Mouse (Mus musculus) heart, postnatal 14 days (tissue): ENCODE data around the gene Bag3. TPM values are rescaled to one million over a fixed set of nuclear protein-coding genes. Genes with fewer than 3 reads are reported as not detected.

Experiments
- DNase-seq, 2 experiments: peaks; one replicate each; pipeline ENCODE4 v3.0.0; 2021 to 2022
- intact Hi-C: fragments of 180-260 bp; cut with DNase I; formaldehyde crosslinking; loops from one replicate; pipeline ENCODE4 v1.15.1; 2025
- long read RNA-seq, 2 experiments: library from polyadenylated mRNA; stranded (forward); transcript quantifications; one replicate each; pipeline ENCODE4 v2.0.0; 2021
- total RNA-seq, 2 experiments: library from RNA; stranded (reverse); gene quantifications; 2 replicates each; pipeline ENCODE4 v1.2.3; 2021

The Bag3 gene
- total RNA-seq, result 100 to 1,000 TPM; 165 to 182 TPM
- long read RNA-seq, experiment 1, transcript Bag3-201 (4 exons, 2,562 nt), result major isoform, 131 of 289 reads
- long read RNA-seq, experiment 1, partial matches to known transcripts, result 155 of 289 reads
- long read RNA-seq, experiment 1, other reads (novel, unspliced or antisense), result 3 of 289 reads
- long read RNA-seq, experiment 2, transcript Bag3-201 (4 exons, 2,562 nt), result major isoform, 104 of 240 reads
- long read RNA-seq, experiment 2, partial matches to known transcripts, result 122 of 240 reads
- long read RNA-seq, experiment 2, other reads (novel, unspliced or antisense), result 14 of 240 reads

DNA sequence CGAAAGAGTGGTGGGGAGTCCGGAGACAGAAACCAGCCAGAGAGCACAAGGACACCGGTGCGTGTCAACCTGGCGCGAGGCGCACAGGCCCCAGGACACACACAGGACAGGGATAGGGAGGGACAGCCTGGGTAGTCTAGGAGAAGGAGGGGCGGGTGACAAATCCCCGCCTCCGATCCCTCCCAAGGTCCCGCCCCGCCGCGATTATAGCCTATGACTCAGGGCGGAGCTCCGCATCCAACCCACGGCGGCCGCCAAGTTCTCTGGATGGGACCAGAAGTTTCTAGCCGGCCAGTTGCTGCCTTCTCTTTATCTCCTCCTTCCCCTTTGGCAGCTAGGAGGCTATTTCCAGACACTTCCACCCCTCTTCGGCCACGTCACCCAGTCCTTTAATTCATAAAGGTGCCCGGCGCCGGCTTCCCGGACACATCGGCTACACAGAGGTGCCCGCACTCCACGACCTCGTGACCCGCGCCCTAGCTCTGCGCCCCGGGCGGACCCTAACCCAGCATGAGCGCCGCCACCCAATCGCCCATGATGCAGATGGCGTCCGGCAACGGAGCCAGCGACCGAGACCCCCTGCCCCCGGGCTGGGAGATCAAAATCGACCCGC is at the start of gene Bag3:
Bag3 (plus strand) TSS at position 268 of the 613 bp plus-strand sequence.
- peak; percentile 97 to 98 for DNase-seq
- intact Hi-C loops, result loop anchor here (5.0 kb wide), 2 partner anchors 69 to 89 kb away; partner anchors contain the start of gene Inpp5f

DNA sequence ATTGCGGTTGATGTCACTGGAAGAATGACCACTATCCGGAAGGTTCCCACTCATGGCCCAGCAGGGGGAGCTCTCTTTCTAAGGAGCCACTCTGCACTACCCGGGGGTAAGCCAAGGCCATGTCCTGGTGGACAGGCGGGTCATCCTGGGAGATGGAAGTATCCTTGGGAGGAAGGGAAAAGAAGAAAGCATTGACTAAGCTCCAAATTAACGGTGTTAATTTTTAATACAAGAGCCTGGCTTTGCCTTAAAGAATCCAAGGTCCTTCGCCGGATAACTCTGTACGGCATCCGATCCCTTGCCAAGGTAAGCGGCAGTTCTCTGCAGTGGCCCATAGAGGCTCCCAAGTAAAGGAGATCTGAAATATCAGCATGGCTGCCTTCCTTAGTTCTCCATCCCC is 49.1 kb upstream of the Bag3 start:
- intact Hi-C loops, result loop anchor here (1.0 to 5.0 kb wide), 2 partner anchors 78 to 216 kb away; no protein-coding TSS in a partner anchor
- peak; percentile 80 to 86 for DNase-seq

DNA sequence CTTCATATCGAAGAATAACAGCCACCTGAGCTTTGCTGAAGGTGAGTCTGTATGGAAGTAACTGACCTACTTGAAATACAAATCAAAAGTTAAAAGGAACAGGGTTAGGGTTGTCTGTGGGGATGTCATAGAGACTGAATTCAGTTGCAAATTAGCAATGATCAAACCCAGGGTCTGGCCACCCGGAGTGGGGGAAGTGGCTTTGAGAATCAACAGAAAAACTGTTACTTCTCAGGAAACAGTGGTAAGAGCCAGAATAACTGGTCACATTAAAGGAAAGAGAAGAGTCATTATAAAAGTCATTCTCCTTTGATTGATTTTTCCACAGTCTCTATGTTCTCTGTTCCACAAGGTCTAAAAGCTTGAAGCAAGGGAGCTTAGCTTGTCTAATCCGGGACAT is 34.4 kb upstream of the Bag3 start:
- intact Hi-C loops, result no loop called here

DNA sequence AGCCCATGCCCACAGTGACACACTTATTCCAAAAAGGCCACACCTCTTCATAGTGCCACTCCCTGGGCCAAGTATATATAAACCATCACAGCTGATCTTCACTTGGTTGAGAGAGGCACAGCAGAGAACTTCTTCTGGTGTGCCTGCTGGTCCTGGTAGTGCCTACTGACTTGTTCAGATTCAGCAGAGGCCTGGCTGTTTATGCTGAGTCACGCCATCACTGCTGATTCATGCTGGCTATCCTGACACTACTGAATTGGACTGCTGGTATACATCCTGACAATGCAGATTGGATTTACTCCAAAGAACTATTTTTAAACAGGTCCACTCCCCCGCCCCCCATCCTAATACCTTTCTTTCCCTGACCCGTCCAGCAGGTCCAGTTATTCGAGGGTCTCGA is 28.9 kb upstream of the Bag3 start:
- DNase-seq, result no peak
- intact Hi-C loops, result no loop called here

More for the DNA sequence above, 34.4 kb upstream of the Bag3 start:
- no peak for DNase-seq

DNA sequence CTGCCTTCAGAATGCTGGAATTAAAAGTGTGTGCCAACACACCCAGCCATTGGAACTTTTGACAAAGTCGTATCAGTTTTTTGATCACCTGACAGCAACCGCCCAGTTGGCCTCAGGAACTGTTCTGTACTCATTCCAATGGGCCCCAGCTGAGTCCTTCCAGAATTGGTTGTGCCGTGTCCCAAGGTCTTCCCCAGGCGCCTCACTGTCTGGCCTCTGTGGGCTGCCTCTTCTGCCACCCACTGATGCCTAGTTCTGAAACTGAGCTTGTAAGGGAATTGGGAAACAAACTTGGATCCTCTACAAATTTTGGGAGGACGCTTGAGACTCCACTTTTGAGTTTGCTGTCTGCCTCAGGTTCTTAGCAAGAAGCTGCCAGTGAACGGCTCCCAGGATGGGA is 23.6 kb upstream of the Bag3 start:
- intact Hi-C loops, result no loop called here
- peak in 1 of 2 experiments; percentile 34 for DNase-seq

DNA sequence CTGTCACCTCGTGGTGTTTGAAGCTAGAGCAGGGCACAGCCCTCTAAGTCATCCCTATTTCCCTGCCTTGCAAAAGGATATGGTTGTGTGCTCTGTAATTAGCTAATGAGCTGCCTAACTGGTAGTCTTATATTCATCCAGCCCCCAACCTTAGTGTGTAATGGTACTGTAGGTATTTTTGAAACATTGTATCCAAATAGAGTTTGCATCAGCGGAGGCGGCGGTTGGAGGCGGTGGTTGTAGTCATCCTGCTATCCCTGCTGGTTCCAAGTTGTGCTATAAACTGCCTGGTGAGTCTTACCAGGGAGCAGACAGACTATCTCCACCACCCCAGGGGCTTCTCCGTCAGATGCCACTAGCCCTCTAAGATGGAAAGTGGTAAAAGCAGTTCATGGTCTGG is 19.3 kb upstream of the Bag3 start:
- intact Hi-C loops, result no loop called here
- DNase-seq, result no peak

DNA sequence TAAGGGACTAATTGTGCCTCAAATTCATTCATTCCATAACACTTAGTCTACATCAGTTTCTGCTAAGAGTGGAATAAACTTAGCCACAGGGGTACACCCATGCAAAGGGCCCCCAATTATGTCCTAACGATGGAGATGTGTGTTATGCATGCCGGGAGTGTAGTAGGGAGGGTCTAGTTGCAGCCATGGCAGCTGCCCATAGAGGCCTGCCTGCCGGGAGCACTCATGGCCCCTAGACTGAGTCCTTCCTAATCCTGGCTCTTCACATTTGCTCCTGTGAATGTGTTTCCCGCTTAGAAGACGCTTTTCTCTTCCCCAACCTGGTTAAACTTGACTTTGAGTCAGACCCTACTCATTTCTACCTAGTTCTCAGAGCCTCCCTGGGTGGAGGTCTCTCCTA is 11.5 kb upstream of the Bag3 start:
- intact Hi-C loops, result no loop called here
- no peak for DNase-seq

DNA sequence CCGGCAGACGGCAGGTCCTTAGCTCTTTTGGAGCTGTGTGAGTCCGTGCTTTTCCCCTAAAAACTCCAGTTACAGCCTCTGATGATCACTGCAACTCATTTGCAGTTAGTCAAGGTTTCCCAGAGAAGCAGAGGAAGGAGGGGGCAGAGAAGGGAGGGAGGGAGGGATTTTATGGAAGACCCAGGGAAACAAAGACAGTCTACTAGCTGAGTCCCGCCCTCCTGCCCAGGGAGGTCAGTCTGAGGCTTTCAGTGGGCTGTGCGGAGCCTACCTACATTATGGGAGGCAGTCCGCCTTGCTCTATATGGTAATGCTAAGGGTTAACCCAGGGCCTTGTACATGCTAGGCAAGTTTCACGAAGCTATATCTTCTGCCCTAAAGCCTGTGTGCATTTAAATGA is 9.9 kb upstream of the Bag3 start:
- intact Hi-C loops, result no loop called here
- no peak for DNase-seq

DNA sequence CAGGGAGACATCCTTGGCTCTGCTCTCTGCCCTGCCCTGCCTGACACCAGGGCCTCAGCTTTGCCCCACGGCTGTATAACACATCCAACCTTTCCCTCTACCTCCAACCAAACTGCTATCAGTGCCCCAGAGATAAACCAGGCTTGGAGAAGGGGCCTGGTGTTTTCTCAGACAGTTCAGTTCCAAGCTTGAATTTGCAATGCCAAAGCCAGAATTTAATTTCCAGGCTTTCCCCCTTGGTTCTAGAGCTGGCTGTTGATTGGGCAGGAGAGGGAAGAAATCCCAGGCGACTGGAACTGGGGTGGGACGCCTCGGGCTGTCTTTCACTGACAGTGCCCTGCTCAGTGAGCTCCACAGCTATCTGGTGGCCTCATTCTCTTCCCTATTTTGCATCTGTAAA is 9.1 kb upstream of the Bag3 start:
- no peak for DNase-seq
- intact Hi-C loops, result no loop called here

DNA sequence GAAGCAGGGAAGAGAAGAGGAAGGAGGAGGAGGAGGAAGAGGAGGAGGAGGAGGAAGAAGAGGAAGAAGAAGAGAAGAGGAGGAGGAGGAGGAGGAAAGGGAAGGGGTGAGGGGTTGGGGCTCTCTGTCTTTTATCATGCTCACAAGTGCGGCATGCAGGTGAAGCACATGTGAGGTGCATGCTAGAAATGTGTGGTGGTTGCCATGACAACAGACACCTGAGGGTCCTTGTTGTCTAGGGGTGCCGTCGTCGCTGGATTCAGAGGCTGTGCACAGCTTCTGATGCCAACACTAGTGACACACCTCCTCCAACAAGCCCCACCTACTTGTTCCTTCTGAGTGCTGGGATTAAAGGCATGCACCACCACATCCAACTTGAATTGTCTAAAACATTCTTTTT is 7.1 kb upstream of the Bag3 start:
- intact Hi-C loops, result no loop called here
- DNase-seq, result no peak

DNA sequence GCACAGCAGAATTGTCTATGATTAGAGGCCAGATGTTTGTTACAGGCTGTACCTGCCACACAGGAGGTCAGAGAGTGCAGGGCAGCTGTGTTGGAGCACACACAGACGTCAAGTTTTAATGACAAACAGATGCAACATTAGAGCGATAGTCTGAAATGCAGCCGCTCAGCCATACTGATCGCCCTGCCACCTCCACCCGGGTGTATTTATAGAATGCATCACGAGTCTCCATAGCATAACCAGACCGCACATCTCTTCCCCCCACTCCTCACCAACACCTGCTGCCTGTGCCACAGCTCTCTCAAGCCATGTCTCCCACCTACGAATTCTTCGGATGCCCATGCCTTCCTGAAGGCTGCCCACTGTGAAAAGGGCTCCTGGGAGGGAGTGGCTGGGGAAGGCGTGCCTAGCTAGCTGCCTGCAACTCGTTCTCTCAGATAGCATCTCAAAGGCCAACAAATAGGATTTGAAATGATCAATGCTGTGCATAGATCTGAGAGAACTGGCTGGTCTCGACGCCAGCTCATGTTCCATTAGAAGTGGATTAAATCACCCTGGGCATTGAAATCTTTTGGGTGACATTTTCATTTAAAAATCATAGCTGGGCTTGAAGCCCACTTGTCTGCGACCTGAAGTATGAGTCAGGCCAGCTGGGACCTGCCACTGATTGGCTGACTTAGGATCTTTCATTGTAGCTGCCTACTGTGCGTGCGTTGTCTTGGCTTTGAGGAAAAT is 3.9 kb upstream of the Bag3 start:
- intact Hi-C loops, result loop anchor here (5.0 kb wide), 2 partner anchors 73 to 93 kb away; partner anchors contain the start of gene Inpp5f
- DNase-seq, result no peak

DNA sequence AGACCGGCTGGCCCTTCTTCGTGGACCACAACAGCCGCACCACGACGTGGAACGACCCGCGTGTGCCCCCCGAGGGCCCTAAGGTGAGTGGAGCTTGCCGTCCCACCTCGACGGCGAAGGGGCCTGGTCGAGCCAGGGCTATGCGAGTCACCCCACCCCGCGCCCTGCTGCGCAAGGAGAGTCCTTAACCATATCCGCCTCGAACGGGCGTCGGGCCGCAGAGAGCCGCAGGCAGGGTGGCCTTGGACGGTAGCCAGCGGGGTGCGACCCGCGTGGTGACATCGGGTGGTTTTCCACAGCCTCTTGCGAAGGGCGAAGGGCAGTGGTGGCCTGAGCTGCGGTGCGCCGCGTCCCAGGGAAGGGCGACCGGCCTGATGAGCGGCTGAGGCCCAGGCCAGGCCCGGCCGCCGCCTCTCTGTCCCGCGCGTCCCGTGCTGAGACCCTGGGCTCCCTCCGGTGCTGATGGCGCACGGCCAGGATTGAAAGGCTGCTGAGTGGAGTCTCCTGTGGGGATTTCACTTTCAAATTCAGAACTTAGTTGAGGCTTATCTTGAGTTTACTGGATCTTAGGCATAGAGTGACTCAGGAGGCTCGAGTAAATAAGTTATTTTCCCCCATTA is 656 bp downstream of the Bag3 start:
- peak; percentile 87 to 88 for DNase-seq
- intact Hi-C loops, result loop anchor here (2.0 to 5.0 kb wide), 3 partner anchors 15 to 88 kb away; partner anchors contain the start of gene Inpp5f

DNA sequence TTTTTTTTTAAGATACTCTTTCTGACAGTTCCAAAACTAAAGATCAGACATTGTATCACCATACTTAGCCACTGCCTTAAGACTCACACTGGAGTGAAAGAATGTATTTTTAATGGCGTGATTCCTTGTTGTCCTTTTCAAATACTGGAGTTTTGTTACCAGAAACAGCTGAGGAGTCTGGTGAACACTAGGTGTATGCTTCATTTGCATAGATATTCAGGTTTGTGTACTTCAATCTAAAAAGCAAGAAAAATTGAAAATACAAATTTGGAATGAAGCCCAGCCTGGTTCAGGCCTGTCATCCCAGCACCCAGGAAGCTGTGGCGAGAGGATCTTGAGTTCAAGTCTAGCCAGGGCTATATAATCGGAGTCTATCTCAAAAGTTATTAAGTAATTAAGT is 1.2 kb downstream of the Bag3 start:
- intact Hi-C loops, result loop anchor here (2.0 to 5.0 kb wide), 3 partner anchors 14 to 88 kb away; partner anchors contain the start of gene Inpp5f

DNA sequence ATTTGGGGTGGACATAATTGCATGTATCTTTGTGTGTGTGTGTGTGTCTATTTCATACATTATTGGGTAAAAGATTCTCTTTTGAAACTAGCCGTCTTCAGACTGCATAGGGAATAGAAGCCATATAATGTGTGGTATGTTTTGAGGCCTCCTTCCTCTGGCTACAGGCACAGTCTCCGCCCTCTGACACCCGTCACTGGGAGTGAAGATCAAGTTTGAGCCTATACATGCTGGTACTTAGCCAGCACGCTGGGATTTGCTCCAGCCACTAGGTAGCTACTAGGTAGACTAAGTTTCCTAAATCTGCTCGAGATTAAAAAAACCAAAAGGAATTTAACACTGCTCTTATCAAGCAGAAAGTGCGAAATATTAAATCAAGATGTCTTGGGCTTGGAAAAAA is 3.2 kb downstream of the Bag3 start:
- intact Hi-C loops, result no loop called here
- DNase-seq, result no peak

More for the DNA sequence above, 1.2 kb downstream of the Bag3 start:
- DNase-seq, result no peak

DNA sequence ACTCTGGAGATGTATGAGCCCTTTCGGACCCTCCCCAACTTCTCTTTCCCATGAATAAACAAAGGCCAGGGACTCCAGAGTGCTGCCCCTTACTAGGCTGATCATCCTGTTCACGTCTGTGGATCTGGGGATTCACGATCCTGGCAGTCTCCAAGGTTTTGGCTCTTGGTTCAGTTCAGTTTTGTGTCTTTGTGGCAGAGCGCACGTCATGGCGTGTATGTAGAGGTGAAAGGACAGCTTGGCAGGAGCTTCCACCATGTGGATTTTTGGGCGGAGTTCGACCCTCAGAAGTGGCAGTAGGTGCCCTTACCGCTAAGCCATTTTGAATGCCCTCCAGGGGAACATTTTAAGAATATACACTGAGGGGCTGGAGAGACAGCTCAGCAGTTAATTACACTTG is 5.2 kb downstream of the Bag3 start:
- intact Hi-C loops, result no loop called here

DNA sequence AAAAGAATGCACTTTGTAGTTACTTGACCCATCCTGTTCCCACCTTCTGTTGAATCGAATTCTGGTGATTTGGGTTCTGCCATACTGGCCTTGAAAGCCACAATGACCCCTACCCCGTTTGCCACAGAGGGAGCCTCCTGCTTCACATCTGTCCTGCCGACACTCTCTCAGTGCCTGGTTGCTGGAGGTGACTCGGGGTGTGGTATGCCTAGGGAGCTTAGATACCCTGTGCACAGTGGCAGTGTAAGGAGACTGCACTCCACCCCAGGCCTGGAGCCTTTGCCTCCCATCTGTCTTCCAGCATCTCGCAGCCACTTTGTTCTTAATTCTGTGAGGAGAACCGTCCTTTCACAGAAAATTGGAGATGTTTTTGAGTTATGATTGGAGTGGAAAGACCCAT is 5.7 kb downstream of the Bag3 start:
- intact Hi-C loops, result no loop called here
- no peak for DNase-seq

More for the DNA sequence above, 5.2 kb downstream of the Bag3 start:
- DNase-seq, result no peak

DNA sequence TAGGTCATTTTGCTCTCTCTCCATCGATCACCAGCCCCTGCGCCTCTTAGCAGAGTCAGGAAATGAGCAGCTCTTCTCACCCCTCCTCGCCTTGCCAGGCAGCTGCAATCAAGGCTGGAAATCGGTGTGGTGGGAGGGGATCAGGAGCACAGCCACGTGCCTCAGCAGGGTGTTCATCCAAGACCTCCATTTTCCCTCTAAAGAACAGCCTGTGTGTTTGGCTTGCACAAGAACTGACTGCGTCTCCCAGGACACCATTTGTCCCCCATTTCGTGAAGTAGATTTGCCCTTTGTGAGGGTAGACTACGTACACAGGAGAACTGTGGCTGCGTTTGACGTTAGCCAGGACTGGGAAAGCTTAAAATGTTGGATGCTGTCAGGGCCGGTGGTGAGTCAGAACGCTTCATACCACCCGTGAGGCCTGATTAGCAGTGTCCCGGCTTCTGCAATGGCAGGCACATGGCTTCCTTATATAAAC is 6.2 kb downstream of the Bag3 start:
- intact Hi-C loops, result no loop called here
- DNase-seq, result peak in 1 of 2 experiments; percentile 44

DNA sequence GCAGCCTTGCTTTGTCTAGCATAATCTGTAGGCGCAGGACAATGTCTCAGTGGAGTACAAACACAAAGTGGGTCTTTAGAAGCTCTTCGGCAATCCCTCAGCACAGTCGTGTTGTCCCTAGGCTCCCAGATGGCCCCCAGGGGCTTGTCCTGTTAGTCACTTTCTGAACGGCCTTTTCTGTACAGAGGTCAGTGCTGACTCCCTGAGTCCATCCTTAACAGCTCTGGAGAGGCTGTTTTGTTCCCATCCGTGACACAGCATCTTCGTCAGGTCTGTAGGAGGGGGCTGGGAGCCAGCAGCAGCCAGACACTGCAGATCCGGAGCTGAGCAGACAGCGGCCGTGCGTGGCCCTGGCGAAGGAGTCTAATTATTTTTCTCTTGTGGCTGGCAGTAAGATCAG is 7.6 kb downstream of the Bag3 start:
- peak in 1 of 2 experiments; percentile 45 for DNase-seq
- intact Hi-C loops, result no loop called here

DNA sequence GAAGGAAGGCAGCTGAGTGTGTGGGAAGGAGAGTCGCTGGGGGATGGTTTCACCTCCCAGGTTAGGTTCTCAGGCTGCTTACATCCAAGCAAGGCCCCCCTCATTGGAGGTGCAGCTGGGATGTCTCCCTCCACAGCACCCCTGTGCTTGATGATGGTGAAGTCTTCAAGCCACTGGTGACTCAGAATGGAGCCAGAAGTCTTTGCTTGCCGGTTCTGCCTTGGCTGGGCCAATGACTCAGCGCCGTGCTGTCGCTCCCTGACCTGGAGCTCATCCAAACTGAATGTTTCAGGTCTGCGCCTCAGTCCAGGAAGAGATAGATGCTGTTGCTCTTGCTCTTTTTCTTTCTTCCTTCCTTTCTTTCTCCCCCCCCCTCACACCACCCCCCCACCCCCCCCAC is 8.5 kb downstream of the Bag3 start:
- peak; percentile 57 to 75 for DNase-seq

DNA sequence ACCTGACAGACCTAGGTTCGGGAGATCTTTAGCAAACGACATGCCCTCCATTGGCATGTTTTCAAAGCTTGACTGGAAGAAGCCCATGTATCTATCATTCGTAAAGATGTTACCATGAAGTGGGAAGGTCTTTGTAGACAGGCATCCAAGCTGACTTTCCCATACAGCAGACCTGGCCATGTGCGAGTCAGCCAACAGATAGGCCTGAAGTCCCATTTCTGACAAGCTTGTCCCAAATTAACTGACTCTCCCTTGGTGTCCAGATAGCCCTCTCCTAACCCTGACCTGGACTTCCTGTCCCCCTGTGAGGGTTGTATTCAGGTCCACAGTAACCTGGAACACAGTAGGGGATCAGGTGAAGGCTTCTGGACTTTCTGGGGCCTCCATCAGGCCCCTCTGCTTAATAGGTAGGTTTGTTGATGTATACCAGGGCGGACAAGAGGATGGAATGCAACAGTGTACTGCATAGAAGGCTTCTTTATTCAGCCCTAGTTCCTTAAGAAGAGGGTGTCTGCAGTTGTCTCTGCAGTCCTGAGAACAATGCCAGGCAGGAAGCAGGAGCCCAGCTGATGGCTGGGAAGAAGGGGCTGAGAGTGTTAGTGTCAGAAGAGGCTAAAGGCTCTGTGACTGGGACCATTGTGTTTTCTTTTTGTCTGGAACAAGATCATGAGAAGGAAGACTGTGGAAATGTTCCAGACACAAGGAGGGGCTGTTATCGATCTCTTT is 9.2 kb downstream of the Bag3 start:
- intact Hi-C loops, result no loop called here
- peak in 1 of 2 experiments; percentile 25 for DNase-seq

More for the DNA sequence above, 8.5 kb downstream of the Bag3 start:
- intact Hi-C loops, result no loop called here
